Mouse (Mus musculus) liver, adult 2 months (tissue): ENCODE results near the gene S1pr3. TPM values are rescaled to one million over a fixed set of nuclear protein-coding genes. Genes with fewer than 3 reads are reported as not detected.

Experiments
- DNase-seq: peaks from one replicate; pipeline ENCODE4 v3.0.0-alpha.2; 2011; ENCODE audit warnings: low read depth, low spot score; ENCODE audit errors: extremely low read depth
- H3K27ac ChIP-seq: fragments of 200-500 bp; replicated peaks from 2 replicates; pipeline ENCODE4 v1.5.1; 2012; ENCODE audit warnings: low read depth, mild to moderate bottlenecking, control low read depth, inconsistent platforms, low read length; ENCODE audit not compliant: insufficient read depth
- H3K27me3 ChIP-seq: fragments of 200-500 bp; 2 replicates; pipeline ENCODE4 v1.6.1; 2012; ENCODE audit warnings: mild to moderate bottlenecking, moderate library complexity, low read length, inconsistent platforms; ENCODE audit not compliant: control insufficient read depth, insufficient read depth
- H3K36me3 ChIP-seq: fragments of 200-500 bp; 2 replicates; pipeline ENCODE4 v1.6.1; 2012; ENCODE audit warnings: low read length, inconsistent platforms; ENCODE audit not compliant: control insufficient read depth, insufficient read depth
- H3K4me1 ChIP-seq: fragments of 200-500 bp; 2 replicates; pipeline ENCODE4 v1.6.1; 2011; ENCODE audit warnings: low read length; ENCODE audit not compliant: control insufficient read depth, insufficient read depth
- H3K4me3 ChIP-seq: fragments of 200-500 bp; 2 replicates; pipeline ENCODE4 v1.5.1; 2011; ENCODE audit warnings: low read depth, mild to moderate bottlenecking, control low read depth, low read length, moderate library complexity; ENCODE audit not compliant: insufficient read depth
- H3K79me2 ChIP-seq: fragments of 200-500 bp; 2 replicates; pipeline ENCODE4 v1.6.1; 2012; ENCODE audit warnings: inconsistent platforms, mild to moderate bottlenecking, low read length, moderate library complexity; ENCODE audit not compliant: control insufficient read depth, insufficient read depth
- H3K9ac ChIP-seq: fragments of 200-500 bp; 2 replicates; pipeline ENCODE4 v1.6.1; 2012; ENCODE audit warnings: low read depth, mild to moderate bottlenecking, control low read depth, inconsistent platforms, low read length
- CTCF ChIP-seq: fragments of 200-500 bp; IDR thresholded peaks from 2 replicates; pipeline ENCODE4 v1.5.1; 2011; ENCODE audit warnings: low read depth, low read length, control low read depth
- POLR2A ChIP-seq: fragments of 200-500 bp; IDR thresholded peaks from 2 replicates; pipeline ENCODE4 v1.6.1; 2011; ENCODE audit warnings: low read length, control low read depth; ENCODE audit not compliant: insufficient read depth; ENCODE audit errors: extremely low read depth
- WGBS: fragments of 180-500 bp; shearing (Covaris S2); methylation state at CpG from one replicate; pipeline ENCODE4 v1.1.7; 2018; 5-methylcytosine and 5-hydroxymethylcytosine counted together
- polyA plus RNA-seq: library from polyadenylated mRNA; depleted of rRNA; stranded (reverse); fragments of >200 nt; gene quantifications from 2 replicates; pipeline ENCODE4 v1.2.3, GENCODE M21; 2012
- total RNA-seq: library from RNA; depleted of rRNA; stranded (reverse); fragments of >200 nt; gene quantifications from 2 replicates; pipeline ENCODE4 v1.2.3, GENCODE M21; 2014

Gene S1pr3
- total and polyA plus RNA-seq, 2 experiments = 0.83 to 1.6 TPM

GRCm38 (mm10) chr13:51384899-51385298, 23.5 kb upstream of the S1pr3 start:
- no peaks in the 10 kb centered on the region for H3K4me1 ChIP-seq

GRCm38 (mm10) chr13:51387908-51388307, 20.5 kb upstream of the S1pr3 start:
- no peak overlapping the region for H3K27ac ChIP-seq
- no peaks in the 10 kb centered on the region for H3K4me1 ChIP-seq
- no peak overlapping the region for H3K9ac ChIP-seq
- no peaks in the 10 kb centered on the region for H3K27me3 ChIP-seq
- no peak for DNase-seq
- H3K36me3 ChIP-seq = no peaks in the 10 kb centered on the region
- TF ChIP-seq CTCF = no peak
- 77% methylated on average over 4 of the region's 4 CpGs for WGBS
- H3K4me3 ChIP-seq = no peak overlapping the region
- H3K79me2 ChIP-seq = no peaks in the 10 kb centered on the region

More at GRCm38 (mm10) chr13:51384899-51385298, 23.5 kb upstream of the S1pr3 start:
- H3K79me2 ChIP-seq = no peaks in the 10 kb centered on the region
- no peak overlapping the region for H3K9ac ChIP-seq
- no peak for TF ChIP-seq POLR2A
- TF ChIP-seq CTCF = no peak
- no peaks in the 10 kb centered on the region for H3K27me3 ChIP-seq
- H3K36me3 ChIP-seq = no peaks in the 10 kb centered on the region
- no peak overlapping the region for H3K4me3 ChIP-seq
- DNase-seq = no peak
- 89% methylated on average over 2 of the region's 2 CpGs for WGBS
- no peak overlapping the region for H3K27ac ChIP-seq

DNA sequence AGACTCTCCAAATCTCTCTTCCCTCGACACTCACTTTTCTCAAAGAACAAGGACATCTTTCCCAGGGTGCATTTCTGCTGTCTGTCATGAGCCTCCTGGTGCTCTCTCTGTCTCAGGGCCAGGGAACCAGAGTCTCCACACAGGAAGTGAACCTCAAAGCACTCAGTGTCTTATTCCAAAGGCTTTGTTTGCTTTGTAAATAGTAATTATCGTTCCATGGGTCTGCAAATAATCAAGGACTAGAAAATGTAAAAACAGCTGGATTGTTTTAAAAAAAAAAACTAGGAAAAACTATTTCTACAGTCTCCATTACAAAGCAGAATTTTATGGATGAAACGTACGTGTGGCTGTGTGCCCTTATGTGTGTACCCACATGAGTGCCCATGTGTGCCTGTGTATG, 18.0 kb upstream of the S1pr3 start:
- WGBS = 54% methylated on average over 4 of the region's 4 CpGs
- DNase-seq = no peak
- Histone ChIP-seq H3K4me1 (no peaks in the 10 kb centered on the region), H3K36me3 (no peaks in the 10 kb centered on the region), H3K79me2 (no peaks in the 10 kb centered on the region), H3K27me3 (no peaks in the 10 kb centered on the region), H3K9ac (no peak overlapping the region), H3K27ac (no peak overlapping the region), H3K4me3 (no peak overlapping the region)
- TF ChIP-seq CTCF (no peak), POLR2A (no peak)

GRCm38 (mm10) chr13:51391359-51391916, 17.0 kb upstream of the S1pr3 start:
- Histone ChIP-seq H3K27me3 (no peaks in the 10 kb centered on the region), H3K9ac (no peak overlapping the region), H3K79me2 (no peaks in the 10 kb centered on the region), H3K4me1 (no peaks in the 10 kb centered on the region), H3K27ac (no peak overlapping the region), H3K36me3 (no peaks in the 10 kb centered on the region), H3K4me3 (no peak overlapping the region)
- no peak for DNase-seq
- no peak for TF ChIP-seq POLR2A
- TF ChIP-seq CTCF = no peak
- 79% methylated on average over 6 of the region's 6 CpGs for WGBS

- DNase-seq = no peak
- Histone ChIP-seq H3K27me3 (no peaks in the 10 kb centered on the region), H3K36me3 (no peaks in the 10 kb centered on the region), H3K4me1 (no peaks in the 10 kb centered on the region), H3K79me2 (no peaks in the 10 kb centered on the region), H3K27ac (no peak overlapping the region), H3K9ac (no peak overlapping the region), H3K4me3 (no peak overlapping the region)
- 100% methylated on average over 1 of the region's 1 CpGs for WGBS
- TF ChIP-seq CTCF = no peak
Measured at GRCm38 (mm10) chr13:51392256-51392655, 16.2 kb upstream of the S1pr3 start.

DNA sequence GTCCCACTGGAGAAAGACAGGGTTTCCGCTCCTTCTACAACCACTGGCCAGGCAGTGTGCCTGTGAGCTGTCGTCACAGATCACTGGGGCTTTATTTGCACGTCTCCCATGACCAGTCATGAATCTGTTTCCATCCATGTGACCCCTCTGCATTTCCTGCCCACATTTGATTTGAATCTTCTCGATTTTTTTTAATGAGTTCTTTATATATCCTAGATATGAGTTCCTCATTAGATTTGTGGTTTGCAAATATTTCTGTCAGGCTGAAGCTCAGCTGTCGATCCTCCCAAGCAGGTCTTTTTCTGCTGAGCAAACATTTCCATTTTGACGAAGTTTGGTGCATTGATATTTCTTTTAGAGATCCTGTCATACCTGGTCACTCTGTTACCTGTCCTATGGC, 10.6 kb upstream of the S1pr3 start:
- DNase-seq = no peak
- TF ChIP-seq POLR2A = no peak
- no peak for TF ChIP-seq CTCF
- Histone ChIP-seq H3K36me3 (no peaks in the 10 kb centered on the region), H3K4me3 (no peak overlapping the region), H3K4me1 (peaks cover 2% of the 10 kb centered on the region; the same call in 1 of the 2 replicates), H3K79me2 (no peaks in the 10 kb centered on the region), H3K27ac (no peak overlapping the region), H3K9ac (no peak overlapping the region), H3K27me3 (no peaks in the 10 kb centered on the region)
- 71% methylated on average over 6 of the region's 6 CpGs for WGBS
